In the genomic region with DNA sequence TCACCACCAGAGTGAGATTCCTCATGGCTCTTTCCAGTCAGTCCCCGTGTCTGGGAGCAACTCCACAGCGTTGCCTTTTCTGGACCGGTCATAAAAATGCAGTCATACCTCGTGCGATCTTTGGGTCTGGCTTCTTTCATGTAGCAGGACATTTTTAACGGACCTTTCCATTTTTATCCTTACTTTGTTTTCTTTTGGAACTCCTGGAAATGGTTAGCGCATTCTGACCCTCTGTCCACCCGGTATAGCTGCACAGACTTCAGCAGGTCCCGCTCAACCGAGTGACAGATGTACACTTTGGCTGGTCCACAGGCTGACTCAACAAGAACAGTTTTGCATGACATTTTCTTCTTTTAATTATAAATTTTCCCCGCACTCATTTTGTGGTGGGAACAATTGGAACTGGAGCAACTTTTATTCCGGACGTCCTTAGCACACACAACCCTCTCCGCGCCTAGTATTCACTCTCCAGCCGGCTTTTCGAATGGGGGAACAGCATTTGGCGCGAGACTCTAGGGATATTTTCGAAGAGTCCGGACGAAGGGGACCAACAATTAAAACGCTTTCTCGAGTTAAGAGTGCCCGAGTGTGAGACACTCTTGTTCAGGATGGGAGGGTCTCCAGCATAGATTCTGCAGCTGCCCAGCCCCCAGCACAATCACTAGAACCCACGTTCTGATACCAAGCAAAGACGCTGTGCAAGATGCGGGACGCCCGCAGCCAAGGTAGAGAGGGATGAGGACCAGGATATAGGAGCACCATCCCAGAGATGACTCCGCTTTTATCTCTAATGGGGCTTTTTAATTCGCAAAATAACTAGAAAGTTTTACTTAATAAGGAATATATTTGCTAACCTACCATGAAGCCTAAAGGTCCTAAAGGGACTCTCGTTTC, we compare ENCODE assay signal across 7 mouse cellular contexts. TPM values are rescaled to one million over a fixed set of nuclear protein-coding genes. Genes with fewer than 3 reads are reported as not detected.
DNase-seq lines count a peak whose midpoint lies in the region; ATAC-seq and TF ChIP-seq lines count a peak whose summit lies in the region.

A gene (minus strand): TSS at position 211 of the 894 bp plus-strand sequence.

- peak within 1 kb of the TSS; percentile 53 for H3K9ac ChIP-seq in embryonic facial prominence, embryonic 15.5 days
- H3K9ac ChIP-seq in intestine, postnatal 0 days (ENCODE audit: low read depth, low read length), result peak within 1 kb of the TSS; percentile 13; the same call in 1 of the 2 replicates
- H3K9ac ChIP-seq in neural tube, embryonic 15.5 days (replicated peaks), result peak within 1 kb of the TSS; percentile 71

- H3K27ac ChIP-seq in embryonic facial prominence, embryonic 15.5 days (replicated peaks), result no peak within 1 kb of the TSS
- no peak within 1 kb of the TSS; the same call in 1 of the 2 replicates for H3K27ac ChIP-seq in intestine, postnatal 0 days (ENCODE audit: low read depth, low read length)
- H3K27ac ChIP-seq in neural tube, embryonic 15.5 days (replicated peaks), result no peak within 1 kb of the TSS

- peak within 1 kb of the TSS; percentile 98 for H3K4me2 ChIP-seq in embryonic facial prominence, embryonic 15.5 days (replicated peaks)
- peak within 1 kb of the TSS; percentile 98 for H3K4me2 ChIP-seq in intestine, postnatal 0 days (replicated peaks; ENCODE audit: low read depth)
- peak within 1 kb of the TSS; percentile 99 for H3K4me2 ChIP-seq in neural tube, embryonic 15.5 days

- no peak for DNase-seq in right cerebral cortex, postnatal 14 days
- DNase-seq in cerebellum, postnatal 36 days, result no peak

- ATAC-seq in megakaryocyte, adult 5-6 weeks (ENCODE audit: poor library complexity, severe bottlenecking), result no peak
- no peak for ATAC-seq in embryonic facial prominence, embryonic 15.5 days (ENCODE audit: insufficient number of reproducible peaks, low FRiP score, low TSS enrichment, low read depth)
- ATAC-seq in intestine, postnatal 0 days, result no peak
- ATAC-seq in neural tube, embryonic 15.5 days (ENCODE audit: low FRiP score), result peak; percentile 5; the same call in 1 of the 2 replicates

- peaks cover 22% of the 10 kb centered on the region for H3K36me3 ChIP-seq in megakaryocyte, embryonic 14.5 days (replicated peaks; ENCODE audit: low read length)
- H3K36me3 ChIP-seq in embryonic facial prominence, embryonic 15.5 days, result 0 out of 2 replicates have a peak, but pooled peaks cover 4% of the 10 kb centered on the region
- no peaks in the 10 kb centered on the region for H3K36me3 ChIP-seq in intestine, postnatal 0 days (ENCODE audit: control insufficient read depth, insufficient read depth)
- peaks cover 2% of the 10 kb centered on the region; the same call in 1 of the 2 replicates for H3K36me3 ChIP-seq in neural tube, embryonic 15.5 days

- H3K4me1 ChIP-seq in megakaryocyte, embryonic 14.5 days, result peaks cover 56% of the 10 kb centered on the region
- H3K4me1 ChIP-seq in embryonic facial prominence, embryonic 15.5 days, result peaks cover 25% of the 10 kb centered on the region
- H3K4me1 ChIP-seq in intestine, postnatal 0 days (replicated peaks; ENCODE audit: control insufficient read depth, insufficient read depth, low read length), result no peaks in the 10 kb centered on the region
- H3K4me1 ChIP-seq in neural tube, embryonic 15.5 days, result peaks cover 28% of the 10 kb centered on the region

- H3K4me3 ChIP-seq in megakaryocyte, embryonic 14.5 days (replicated peaks), result peak within 1 kb of the TSS; percentile 97
- peak within 1 kb of the TSS; percentile 66 for H3K4me3 ChIP-seq in embryonic facial prominence, embryonic 15.5 days (replicated peaks)
- peak within 1 kb of the TSS; percentile 68 for H3K4me3 ChIP-seq in intestine, postnatal 0 days (ENCODE audit: low read depth, low read length)
- peak within 1 kb of the TSS; percentile 70 for H3K4me3 ChIP-seq in neural tube, embryonic 15.5 days (replicated peaks)

- TF ChIP-seq CTCF in intestine, postnatal 0 days (IDR thresholded peaks at IDR 0.05; ENCODE audit: low read depth), result no peak

- 6% methylated on average over 33 of the region's 33 CpGs for WGBS in embryonic facial prominence, embryonic 15.5 days
- 3% methylated on average over 33 of the region's 33 CpGs for WGBS in intestine, postnatal 0 days
- WGBS in neural tube, embryonic 15.5 days, result 6% methylated on average over 33 of the region's 33 CpGs

- no peaks in the 10 kb centered on the region for H3K9me3 ChIP-seq in megakaryocyte, embryonic 14.5 days
- H3K9me3 ChIP-seq in embryonic facial prominence, embryonic 15.5 days (replicated peaks), result no peaks in the 10 kb centered on the region
- H3K9me3 ChIP-seq in intestine, postnatal 0 days (ENCODE audit: control insufficient read depth), result no peaks in the 10 kb centered on the region
- H3K9me3 ChIP-seq in neural tube, embryonic 15.5 days (replicated peaks), result no peaks in the 10 kb centered on the region

- no peaks in the 10 kb centered on the region for H3K27me3 ChIP-seq in megakaryocyte, embryonic 14.5 days (replicated peaks)
- peaks cover 4% of the 10 kb centered on the region; the same call in 1 of the 2 replicates for H3K27me3 ChIP-seq in embryonic facial prominence, embryonic 15.5 days
- H3K27me3 ChIP-seq in intestine, postnatal 0 days (replicated peaks; ENCODE audit: control insufficient read depth, insufficient read depth, low read length), result no peaks in the 10 kb centered on the region
- H3K27me3 ChIP-seq in neural tube, embryonic 15.5 days (replicated peaks), result peaks cover 5% of the 10 kb centered on the region; the same call in 1 of the 2 replicates

RNA-seq across cellular contexts. Expression of the gene that starts here (rescaled TPM):
- 0.38 TPM in 1 of 2 replicates, not detected in the other for polyA plus RNA-seq in megakaryocyte, embryonic 14.5 days (2012; ENCODE audit: insufficient read depth, low replicate concordance)
- total RNA-seq in megakaryocyte, adult 5-6 weeks (2015), result 0.20 and 2.2 TPM in 2 replicates
- 1.6 and 2.0 TPM in 2 replicates for total RNA-seq in megakaryocyte, adult 5-6 weeks (2017)
- 0.29 TPM in 1 of 2 replicates, not detected in the other for polyA plus RNA-seq in embryonic facial prominence, embryonic 15.5 days (2015; fragmentation: Nextera tagmentation; extraction: Ambion mirVana)
- polyA plus RNA-seq in intestine, postnatal 0 days (2015; fragmentation: Nextera tagmentation; extraction: Ambion mirVana), result 0.21 and 0.58 TPM in 2 replicates
- 0.63 TPM in 1 of 2 replicates, not detected in the other for polyA plus RNA-seq in neural tube, embryonic 15.5 days (2015; fragmentation: Nextera tagmentation; extraction: Ambion mirVana)

Comparison
In these comparisons a context has a peak if more than half of its experiments do, and no peak if none do; other contexts are left out.
1. Peak in ATAC-seq, H3K4me3 ChIP-seq, H3K9ac ChIP-seq and H3K4me2 ChIP-seq in neural tube, embryonic 15.5 days; RNA of the gene not detected or under 1 TPM.
2. H3K9ac ChIP-seq: peak in every context shown above with its lines; median percentile 71 in neural tube, embryonic 15.5 days; 53 in embryonic facial prominence, embryonic 15.5 days; 13 in intestine, postnatal 0 days.